Comparison of ENCODE assay signal across 19 mouse cellular contexts in genomic region chr2:71623134-71623533, GRCm38 (mm10).
DNase-seq lines count a peak whose midpoint lies in the region; ATAC-seq and TF ChIP-seq lines count a peak whose summit lies in the region.
"Had no signal": no experiment of that assay in that cellular context is flagged by ENCODE, and none has a peak within 500 bp of the region (broad histone marks: within the 10 kb centered on the region; RNA-seq: fewer than 3 reads in every experiment).

No protein-coding gene starts in this region.

- peaks cover 5% of the 10 kb centered on the region; the same call in 1 of the 2 replicates for H3K27me3 ChIP-seq in embryonic facial prominence, embryonic 13.5 days
- H3K27me3 ChIP-seq in embryonic facial prominence, embryonic 10.5 days (replicated peaks; ENCODE audit: low read depth, poor library complexity, severe bottlenecking): peaks cover 20% of the 10 kb centered on the region
- no peaks in the 10 kb centered on the region for H3K27me3 ChIP-seq in megakaryocyte, embryonic 14.5 days (replicated peaks)
- no peaks in the 10 kb centered on the region for H3K27me3 ChIP-seq in midbrain, postnatal 0 days (ENCODE audit: insufficient read depth, low read length)
- H3K27me3 ChIP-seq: CH12.LX; midbrain, embryonic 15.5 days had no signal

- no peak for ATAC-seq in embryonic facial prominence, embryonic 13.5 days (ENCODE audit: insufficient number of reproducible peaks, insufficient read depth, low FRiP score, low TSS enrichment, low read depth)
- no peak for ATAC-seq in megakaryocyte, adult 5-6 weeks (ENCODE audit: poor library complexity, severe bottlenecking)
- ATAC-seq in midbrain, postnatal 0 days (ENCODE audit: low FRiP score): no peak
- ATAC-seq: intestine, embryonic 16.5 days; midbrain, embryonic 15.5 days had no signal

- H3K4me3 ChIP-seq in embryonic facial prominence, embryonic 13.5 days: no peak overlapping the region
- no peak overlapping the region for H3K4me3 ChIP-seq in embryonic facial prominence, embryonic 10.5 days
- peak overlapping the region; percentile 75 for H3K4me3 ChIP-seq in megakaryocyte, embryonic 14.5 days (replicated peaks)
- no peak overlapping the region for H3K4me3 ChIP-seq in midbrain, postnatal 0 days (ENCODE audit: low read depth, low read length)
- H3K4me3 ChIP-seq: heart, embryonic 10.5 days; hindbrain, embryonic 13.5 days; left cerebral cortex, adult 2 months; limb, embryonic 13.5 days; midbrain, embryonic 15.5 days had no signal

- H3K36me3 ChIP-seq in embryonic facial prominence, embryonic 13.5 days: no peaks in the 10 kb centered on the region
- no peaks in the 10 kb centered on the region for H3K36me3 ChIP-seq in embryonic facial prominence, embryonic 10.5 days (replicated peaks)
- H3K36me3 ChIP-seq in megakaryocyte, embryonic 14.5 days (replicated peaks; ENCODE audit: low read length): peaks cover 3% of the 10 kb centered on the region
- H3K36me3 ChIP-seq in midbrain, postnatal 0 days (ENCODE audit: insufficient read depth, low read length): no peaks in the 10 kb centered on the region
- H3K36me3 ChIP-seq: heart, embryonic 10.5 days; hindbrain, embryonic 13.5 days; limb, embryonic 13.5 days; midbrain, embryonic 15.5 days had no signal

- H3K4me2 ChIP-seq in embryonic facial prominence, embryonic 13.5 days: no peak overlapping the region
- H3K4me2 ChIP-seq in midbrain, postnatal 0 days (ENCODE audit: low read depth, low read length, poor library complexity, severe bottlenecking): no peak overlapping the region
- H3K4me2 ChIP-seq: hindbrain, embryonic 13.5 days; limb, embryonic 13.5 days; midbrain, embryonic 15.5 days had no signal

- H3K9me3 ChIP-seq in embryonic facial prominence, embryonic 13.5 days: no peaks in the 10 kb centered on the region; the same call in 1 of the 2 replicates
- H3K9me3 ChIP-seq in embryonic facial prominence, embryonic 10.5 days: no peaks in the 10 kb centered on the region
- H3K9me3 ChIP-seq in megakaryocyte, embryonic 14.5 days: 0 out of 2 replicates have a peak, but pooled peaks cover 4% of the 10 kb centered on the region
- H3K9me3 ChIP-seq in midbrain, postnatal 0 days (ENCODE audit: low read length): no peaks in the 10 kb centered on the region
- H3K9me3 ChIP-seq: heart, embryonic 10.5 days; hindbrain, embryonic 13.5 days; limb, embryonic 13.5 days; midbrain, embryonic 15.5 days had no signal

- H3K27ac ChIP-seq in embryonic facial prominence, embryonic 13.5 days: peak overlapping the region; percentile 36; the same call in 1 of the 2 replicates
- no peak overlapping the region; the same call in 1 of the 2 replicates for H3K27ac ChIP-seq in embryonic facial prominence, embryonic 10.5 days (replicated peaks)
- no peak overlapping the region for H3K27ac ChIP-seq in midbrain, postnatal 0 days (ENCODE audit: low read depth, low read length)
- H3K27ac ChIP-seq: hindbrain, embryonic 13.5 days; left cerebral cortex, adult 2 months; limb, embryonic 13.5 days; midbrain, embryonic 15.5 days had no signal

- TF ChIP-seq CTCF in midbrain, postnatal 0 days (IDR thresholded peaks at IDR 0.05): no peak

- peaks cover 7% of the 10 kb centered on the region for H3K4me1 ChIP-seq in embryonic facial prominence, embryonic 13.5 days
- peaks cover 33% of the 10 kb centered on the region for H3K4me1 ChIP-seq in embryonic facial prominence, embryonic 10.5 days
- H3K4me1 ChIP-seq in megakaryocyte, embryonic 14.5 days: peaks cover 70% of the 10 kb centered on the region
- 0 out of 2 replicates have a peak, but pooled peaks cover 9% of the 10 kb centered on the region for H3K4me1 ChIP-seq in midbrain, postnatal 0 days (ENCODE audit: insufficient read depth, low read length)

- no peak overlapping the region for H3K9ac ChIP-seq in embryonic facial prominence, embryonic 13.5 days
- no peak overlapping the region for H3K9ac ChIP-seq in midbrain, postnatal 0 days (replicated peaks; ENCODE audit: low read length, poor library complexity, severe bottlenecking)
- H3K9ac ChIP-seq: hindbrain, embryonic 13.5 days; limb, embryonic 13.5 days; midbrain, embryonic 15.5 days had no signal

- WGBS in embryonic facial prominence, embryonic 13.5 days: 35% methylated on average over 2 of the region's 2 CpGs
- WGBS in embryonic facial prominence, embryonic 10.5 days: 45% methylated on average over 2 of the region's 2 CpGs
- 88% methylated on average over 2 of the region's 2 CpGs for WGBS in midbrain, postnatal 0 days

- DNase-seq in embryonic facial prominence, embryonic 10.5 days (ENCODE audit: low spot score): no peak
- DNase-seq in kidney, adult 9 months: peak; percentile 30
- no peak for DNase-seq in kidney, adult 18-20 months
- DNase-seq in midbrain, postnatal 0 days (ENCODE audit: low spot score): no peak
- DNase-seq in yolk sac, embryonic 10.5 days (ENCODE audit: low spot score): no peak
- DNase-seq: adrenal gland, postnatal 36 days; cerebellum, postnatal 10 days; gastrocnemius, postnatal 25 days; right cerebral cortex, postnatal 25 days had no signal
